Mouse (Mus musculus) forebrain, postnatal 0 days (tissue): ENCODE measurements around the gene Sdha. TPM values are rescaled to one million over a fixed set of nuclear protein-coding genes. Genes with fewer than 3 reads are reported as not detected.

Source experiments
- ATAC-seq: fragments of 200-750 bp; cut with Nextera tagmentation; 2 replicates; pipeline ENCODE4 v1.8.0; 2017; ENCODE audit warnings: mild to moderate bottlenecking, moderate library complexity
- DNase-seq: peaks from one replicate; pipeline ENCODE4 v3.0.0-alpha.2; 2015
- H3K27ac ChIP-seq: fragments of 300-500 bp; sonication (generic); 2 replicates; pipeline ENCODE4 v1.5.1; 2014; ENCODE audit warnings: low read depth, mild to moderate bottlenecking, antibody characterized with exemption, low read length, moderate library complexity, mixed read lengths
- H3K27me3 ChIP-seq: fragments of 300-500 bp; sonication (generic); 2 replicates; pipeline ENCODE4 v1.6.1; 2014; ENCODE audit warnings: mild to moderate bottlenecking, low read length, mixed read lengths; ENCODE audit not compliant: insufficient read depth
- H3K36me3 ChIP-seq: fragments of 300-500 bp; sonication (generic); 2 replicates; pipeline ENCODE4 v1.6.1; 2014; ENCODE audit warnings: mild to moderate bottlenecking, moderate library complexity; ENCODE audit not compliant: insufficient read depth
- H3K4me1 ChIP-seq: fragments of 300-500 bp; sonication (generic); 2 replicates; pipeline ENCODE4 v1.6.1; 2014; ENCODE audit warnings: antibody characterized with exemption; ENCODE audit not compliant: insufficient read depth
- H3K4me2 ChIP-seq: fragments of 300-500 bp; sonication (generic); 2 replicates; pipeline ENCODE4 v1.6.1; 2014; ENCODE audit warnings: low read depth, mild to moderate bottlenecking, moderate library complexity
- H3K4me3 ChIP-seq: fragments of 300-500 bp; sonication (generic); 2 replicates; pipeline ENCODE4 v1.5.1; 2014; ENCODE audit warnings: low read depth, low read length, mixed read lengths
- H3K9ac ChIP-seq: fragments of 300-500 bp; sonication (generic); 2 replicates; pipeline ENCODE4 v1.6.1; 2014; ENCODE audit warnings: mild to moderate bottlenecking
- H3K9me3 ChIP-seq: fragments of 300-500 bp; sonication (generic); 2 replicates; pipeline ENCODE4 v1.6.1; 2016; ENCODE audit warnings: low read length
- CTCF ChIP-seq: sonication (generic); IDR thresholded peaks from 2 replicates; pipeline ENCODE4 v1.5.1; 2016; ENCODE audit warnings: antibody characterized with exemption, control low read depth, low read depth
- WGBS: fragments of 180-500 bp; shearing (Covaris S2); extraction: QIAGEN DNeasy Blood & Tissue Kit; methylation state at CpG from one replicate; pipeline ENCODE4 v1.1.7; 2014; 5-methylcytosine and 5-hydroxymethylcytosine counted together
- polyA plus RNA-seq: library from polyadenylated mRNA; unstranded; fragments of >200 nt; fragmentation: Nextera tagmentation; extraction: Ambion mirVana; gene quantifications from 2 replicates; pipeline ENCODE4 v1.2.1, GENCODE M21; 2015
- total RNA-seq: library from RNA; depleted of rRNA; stranded (reverse); fragments of >200 nt; gene quantifications from 2 replicates; pipeline ENCODE4 v1.2.3, GENCODE M21; 2014; rRNA removed

Gene Sdha
- total and polyA plus RNA-seq, 2 experiments from 2014 or later = 91.5 to 179 TPM

GRCm38 (mm10) chr13:74282299-74282698, 67.8 kb downstream of the Sdha start:
- WGBS = 85% methylated on average over 2 of the region's 2 CpGs
- ATAC-seq = no peak

GRCm38 (mm10) chr13:74275726-74276125, 74.4 kb downstream of the Sdha start:
- no peak for ATAC-seq
- Histone ChIP-seq H3K27me3 (no peaks in the 10 kb centered on the region), H3K4me2 (no peak overlapping the region), H3K27ac (no peak overlapping the region), H3K36me3 (no peaks in the 10 kb centered on the region), H3K9ac (no peak overlapping the region), H3K4me1 (no peaks in the 10 kb centered on the region), H3K4me3 (no peak overlapping the region), H3K9me3 (no peaks in the 10 kb centered on the region)
- 81% methylated on average over 4 of the region's 4 CpGs for WGBS
- TF ChIP-seq CTCF = no peak
- no peak for DNase-seq

More at GRCm38 (mm10) chr13:74282299-74282698, 67.8 kb downstream of the Sdha start:
- Histone ChIP-seq H3K36me3 (no peaks in the 10 kb centered on the region), H3K27ac (no peak overlapping the region), H3K27me3 (no peaks in the 10 kb centered on the region), H3K4me3 (no peak overlapping the region), H3K4me2 (no peak overlapping the region), H3K4me1 (no peaks in the 10 kb centered on the region), H3K9me3 (no peaks in the 10 kb centered on the region), H3K9ac (no peak overlapping the region)
- TF ChIP-seq CTCF = no peak
- DNase-seq = no peak

Other genes with a start within 250 kb of the Sdha start
- 0.15 and 0.29 TPM in 2 replicates for gene Slc9a3, start 228.8 kb downstream of the Sdha start, total RNA-seq
- 0.28 and 0.40 TPM in 2 replicates for gene Slc9a3, start 228.8 kb downstream of the Sdha start, polyA plus RNA-seq
- 87.0 and 88.5 TPM in 2 replicates for gene Exoc3, start 141.5 kb downstream of the Sdha start, total RNA-seq
- gene Exoc3, start 141.5 kb downstream of the Sdha start, polyA plus RNA-seq = 88.1 and 98.5 TPM in 2 replicates
- 2.1 and 2.9 TPM in 2 replicates for gene Ahrr, start 57.9 kb downstream of the Sdha start, total RNA-seq
- 0.64 and 0.80 TPM in 2 replicates for gene Ahrr, start 57.9 kb downstream of the Sdha start, polyA plus RNA-seq
- gene Pdcd6, start 32.7 kb downstream of the Sdha start, total RNA-seq = 97.7 and 127 TPM in 2 replicates
- 143 TPM in 2 replicates for gene Pdcd6, start 32.7 kb downstream of the Sdha start, polyA plus RNA-seq
- gene Ccdc127, start within 50 bp of the Sdha start, total RNA-seq = 22.2 and 34.2 TPM in 2 replicates
- 35.1 and 39.8 TPM in 2 replicates for gene Ccdc127, start within 50 bp of the Sdha start, polyA plus RNA-seq
- not detected in 2 replicates for gene Lrrc14b, start 13.7 kb upstream of the Sdha start, total RNA-seq
- gene Lrrc14b, start 13.7 kb upstream of the Sdha start, polyA plus RNA-seq = not detected in 2 replicates
- 7.1 and 10.1 TPM in 2 replicates for gene Zfp72, start 40.6 kb upstream of the Sdha start, total RNA-seq
- gene Zfp72, start 40.6 kb upstream of the Sdha start, polyA plus RNA-seq = 2.5 and 5.3 TPM in 2 replicates
- 68.3 and 93.6 TPM in 2 replicates for gene Ftl1-ps1, start 49.4 kb upstream of the Sdha start, total RNA-seq
- gene Ftl1-ps1, start 49.4 kb upstream of the Sdha start, polyA plus RNA-seq = 92.1 and 112 TPM in 2 replicates
- gene Zfp825, start 143.7 kb upstream of the Sdha start, total RNA-seq = 7.0 and 13.5 TPM in 2 replicates
- 7.8 and 10.8 TPM in 2 replicates for gene Zfp825, start 143.7 kb upstream of the Sdha start, polyA plus RNA-seq